Comparison of ENCODE assay signal across 8 mouse cellular contexts in genomic region chr8:9977573-9978314, GRCm38 (mm10). TPM values are rescaled to one million over a fixed set of nuclear protein-coding genes. Genes with fewer than 3 reads are reported as not detected.
DNase-seq lines count a peak whose midpoint lies in the region; ATAC-seq and TF ChIP-seq lines count a peak whose summit lies in the region.

TSS of gene Lig4 (minus strand) at chr8:9977686.
TSS of gene Abhd13 (plus strand) at chr8:9977707.

- no peak for TF ChIP-seq CTCF in gastrocnemius, adult 2 months (IDR thresholded peaks at IDR 0.05)
- no peak for TF ChIP-seq CTCF in hindbrain, postnatal 0 days (IDR thresholded peaks at IDR 0.05; ENCODE audit: low read depth)
- no peak; the same call in 1 of the 2 replicates for TF ChIP-seq CTCF in left cerebral cortex, adult 2 months (IDR thresholded peaks at IDR 0.05)

- H3K4me3 ChIP-seq in gastrocnemius, adult 2 months: peak within 1 kb of the TSS; percentile 82
- H3K4me3 ChIP-seq in hindbrain, postnatal 0 days (ENCODE audit: low read length): peak within 1 kb of the TSS; percentile 96
- H3K4me3 ChIP-seq in left cerebral cortex, adult 2 months: peak within 1 kb of the TSS; percentile 63

- peak; percentile 98 for DNase-seq in ZHBTc4 (ENCODE audit: low read depth, low spot score)
- peak; percentile 99 for DNase-seq in gastrocnemius, adult 2 months
- peak; percentile 99 for DNase-seq in hindbrain, postnatal 0 days (ENCODE audit: low spot score)
- DNase-seq in left cerebral cortex, adult 2 months (ENCODE audit: extremely low spot score in 1 of 2, low spot score in 2 of 2): peak; percentile 98 to 100
- DNase-seq in right cerebral cortex, adult 2 months (ENCODE audit: low spot score in 2 of 2): peak; percentile 99 to 100
- peak; percentile 99 for DNase-seq in urinary bladder, postnatal 14 days (ENCODE audit: low spot score)

- peak; percentile 78 for ATAC-seq in common myeloid progenitor, adult 5-6 weeks (replicated peaks; ENCODE audit: low read depth, poor library complexity, severe bottlenecking)
- peak; percentile 86 for ATAC-seq in hindbrain, postnatal 0 days
- peak; percentile 79 for ATAC-seq in megakaryocyte, adult 5-6 weeks (ENCODE audit: poor library complexity, severe bottlenecking)

- H3K4me1 ChIP-seq in hindbrain, postnatal 0 days (ENCODE audit: insufficient read depth, low read length): peaks cover 13% of the 10 kb centered on the region

- peak within 1 kb of the TSS; percentile 93 for H3K27ac ChIP-seq in gastrocnemius, adult 2 months
- peak within 1 kb of the TSS; percentile 87 for H3K27ac ChIP-seq in hindbrain, postnatal 0 days
- H3K27ac ChIP-seq in left cerebral cortex, adult 2 months: peak within 1 kb of the TSS; percentile 82

- under 1% methylated on average over 65 of the region's 68 CpGs for WGBS in hindbrain, postnatal 0 days

- no peaks in the 10 kb centered on the region for H3K9me3 ChIP-seq in hindbrain, postnatal 0 days (ENCODE audit: low read length)

- peak within 1 kb of the TSS; percentile 95 for H3K9ac ChIP-seq in hindbrain, postnatal 0 days (replicated peaks; ENCODE audit: low read length)

- intact Hi-C loops in gastrocnemius, adult 2 months (cut with DNase I): loop anchor here (2.0 to 10.0 kb wide), 3 partner anchors 67 to 425 kb away; no protein-coding TSS in a partner anchor
- intact Hi-C loops in left cerebral cortex, adult 2 months (cut with DNase I): loop anchor here (2.0 to 10.0 kb wide), 6 partner anchors 70 to 1577 kb away; partner anchors contain the start of genes Cars2 and Ing1

- peaks cover 9% of the 10 kb centered on the region; the same call in 1 of the 2 replicates for H3K36me3 ChIP-seq in hindbrain, postnatal 0 days (ENCODE audit: insufficient read depth, low read length)

- H3K27me3 ChIP-seq in hindbrain, postnatal 0 days (ENCODE audit: insufficient read depth, low read length): no peaks in the 10 kb centered on the region

- H3K4me2 ChIP-seq in hindbrain, postnatal 0 days (ENCODE audit: low read depth, low read length): peak within 1 kb of the TSS; percentile 79

RNA-seq across cellular contexts. Expression of gene Lig4, which starts in this region (rescaled TPM):
- total RNA-seq in common myeloid progenitor, adult 5-6 weeks (2017): 0.19 and 2.5 TPM in 2 replicates
- 1 to 10 TPM; 3.7 to 5.3 TPM for total RNA-seq in gastrocnemius, adult 2 months (2021)
- 3.3 and 4.0 TPM in 2 replicates for total RNA-seq in hindbrain, postnatal 0 days (2014; rRNA removed)
- polyA plus RNA-seq in hindbrain, postnatal 0 days (2015; fragmentation: Nextera tagmentation; extraction: Ambion mirVana): 5.7 and 6.1 TPM in 2 replicates
- 10 to 100 TPM; 10.4 to 10.8 TPM for total RNA-seq in left cerebral cortex, adult 2 months (2021)
- 1.7 and 2.2 TPM in 2 replicates for total RNA-seq in megakaryocyte, adult 5-6 weeks (2015)
- 1.0 and 1.1 TPM in 2 replicates for total RNA-seq in megakaryocyte, adult 5-6 weeks (2017)

RNA-seq across cellular contexts. Expression of gene Abhd13, which starts in this region (rescaled TPM):
- 12.8 and 14.5 TPM in 2 replicates for total RNA-seq in common myeloid progenitor, adult 5-6 weeks (2017)
- 1 to 10 TPM; 6.9 to 8.2 TPM for total RNA-seq in gastrocnemius, adult 2 months (2021)
- total RNA-seq in hindbrain, postnatal 0 days (2014; rRNA removed): 21.3 and 24.5 TPM in 2 replicates
- 13.1 and 13.4 TPM in 2 replicates for polyA plus RNA-seq in hindbrain, postnatal 0 days (2015; fragmentation: Nextera tagmentation; extraction: Ambion mirVana)
- total RNA-seq in left cerebral cortex, adult 2 months (2021): 10 to 100 TPM; 27.6 to 29.6 TPM
- 15.2 and 15.8 TPM in 2 replicates for total RNA-seq in megakaryocyte, adult 5-6 weeks (2015)
- total RNA-seq in megakaryocyte, adult 5-6 weeks (2017): 18.0 and 20.5 TPM in 2 replicates

Comparison
In these comparisons a context has a peak if more than half of its experiments do, and no peak if none do; other contexts are left out.
1. Peak in every context shown above with its lines: DNase-seq, ATAC-seq, H3K4me3 ChIP-seq and H3K27ac ChIP-seq.